Mouse (Mus musculus): ENCODE data around the gene Akap6.

DNA sequence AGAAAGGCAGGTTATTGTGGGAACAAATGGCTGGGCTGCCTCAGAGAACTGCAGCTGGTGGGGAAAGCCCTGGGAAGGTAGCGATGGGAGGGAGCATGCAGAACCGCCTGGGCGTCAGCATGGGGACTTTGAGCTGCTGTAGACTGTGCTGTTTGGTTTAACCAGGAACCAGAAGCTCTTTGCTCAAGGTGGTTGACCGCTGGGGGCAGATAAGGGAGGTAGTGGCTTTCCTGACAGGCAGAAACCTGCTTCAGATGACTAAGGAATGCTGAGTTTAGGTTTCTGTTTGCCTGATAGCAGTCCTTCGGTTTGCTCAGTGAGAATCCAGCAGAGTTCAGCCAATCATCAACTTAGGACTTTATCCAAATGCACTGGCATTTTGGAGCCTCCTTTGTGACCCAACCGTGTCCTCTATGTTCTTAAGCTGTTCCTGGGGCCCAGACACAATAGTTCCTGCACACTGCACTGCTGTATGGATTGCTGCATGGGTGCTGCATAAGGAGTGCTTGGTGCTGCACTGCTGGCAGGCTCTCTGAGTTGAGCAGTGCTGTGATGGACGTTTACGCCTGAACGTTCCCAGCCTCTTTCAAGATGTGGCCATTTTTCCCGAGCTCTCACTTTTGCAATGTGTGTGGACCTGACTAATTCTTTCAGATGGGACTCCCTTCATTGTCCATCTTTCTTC, 6.8 kb upstream of the Akap6 start:
- TF ChIP-seq CTCF (IDR thresholded peaks at IDR 0.05; ENCODE audit: borderline replicate concordance, insufficient read depth, low read depth, low read length): no peak
- TF ChIP-seq POLR2A (IDR thresholded peaks at IDR 0.05; ENCODE audit: borderline replicate concordance, insufficient read depth, low read length): no peak
